ENCODE assay signal across 31 mouse cellular contexts in genomic region chr14:55726261-55726660, GRCm38 (mm10). TPM values are rescaled to one million over a fixed set of nuclear protein-coding genes. Genes with fewer than 3 reads are reported as not detected.
"Had no signal": no experiment of that assay in that cellular context is flagged by ENCODE, and none has a peak within 500 bp of the region (broad histone marks: within the 10 kb centered on the region; RNA-seq: fewer than 3 reads in every experiment).

No protein-coding gene starts in this region.

- DNase-seq: cerebellum, adult 8-10 months; cerebellum, adult 9-10 months; cerebellum, adult 9-11 months; cerebellum, postnatal 10 days; cerebellum, postnatal 14 days; cerebellum, postnatal 25 days; cerebellum, postnatal 36 days; embryo, embryonic 11 days; forebrain, postnatal 0 days; gastrocnemius, adult 2 months; gastrocnemius, postnatal 10 days; gastrocnemius, postnatal 14 days; gastrocnemius, postnatal 25 days; gastrocnemius, postnatal 36 days; heart, adult 11 months; heart, adult 18-20 months; heart, adult 2 months had no signal

- H3K27ac ChIP-seq: embryonic facial prominence, embryonic 10.5 days; embryonic facial prominence, embryonic 12.5 days; embryonic facial prominence, embryonic 13.5 days; embryonic facial prominence, embryonic 15.5 days; forebrain, embryonic 10.5 days; forebrain, embryonic 12.5 days; forebrain, embryonic 13.5 days; forebrain, embryonic 15.5 days; gastrocnemius, adult 2 months; heart, adult 2 months had no signal

- H3K36me3 ChIP-seq: embryonic facial prominence, embryonic 10.5 days; embryonic facial prominence, embryonic 12.5 days; embryonic facial prominence, embryonic 13.5 days; embryonic facial prominence, embryonic 15.5 days; forebrain, embryonic 10.5 days; forebrain, embryonic 12.5 days; forebrain, embryonic 15.5 days had no signal

- H3K4me3 ChIP-seq: embryonic facial prominence, embryonic 10.5 days; embryonic facial prominence, embryonic 12.5 days; embryonic facial prominence, embryonic 13.5 days; embryonic facial prominence, embryonic 15.5 days; erythroblast, embryonic 14.5 days; forebrain, embryonic 10.5 days; forebrain, embryonic 12.5 days; forebrain, embryonic 13.5 days; forebrain, embryonic 15.5 days; gastrocnemius, adult 2 months; heart, adult 2 months had no signal

- H3K27me3 ChIP-seq: embryonic facial prominence, embryonic 12.5 days; embryonic facial prominence, embryonic 15.5 days; forebrain, embryonic 12.5 days; forebrain, embryonic 13.5 days; forebrain, embryonic 15.5 days had no signal

- H3K9ac ChIP-seq: embryonic facial prominence, embryonic 12.5 days; embryonic facial prominence, embryonic 13.5 days; embryonic facial prominence, embryonic 15.5 days; forebrain, embryonic 12.5 days; forebrain, embryonic 13.5 days; forebrain, embryonic 15.5 days; forebrain, postnatal 0 days had no signal

RNA-seq across cellular contexts. Expression of gene Tgm1, which starts 12.5 kb away (rescaled TPM):
- total RNA-seq: gastrocnemius, postnatal 25 days; gastrocnemius, postnatal 36 days had no signal

RNA-seq across cellular contexts. Expression of gene Dhrs1, which starts 19.2 kb away (rescaled TPM):
- polyA plus RNA-seq: erythroblast, embryonic 14.5 days had no signal

RNA-seq across cellular contexts. Expression of gene Cideb, which starts 32.0 kb away (rescaled TPM):
- total RNA-seq: gastrocnemius, adult 18-20 months; gastrocnemius, adult 2 months; gastrocnemius, adult 8-10 months; gastrocnemius, postnatal 10 days; gastrocnemius, postnatal 14 days; gastrocnemius, postnatal 25 days; gastrocnemius, postnatal 36 days; granulocyte monocyte progenitor cell, adult 5-6 weeks had no signal
- polyA plus RNA-seq: embryonic facial prominence, embryonic 10.5 days; forebrain, embryonic 11.5 days; forebrain, embryonic 16.5 days had no signal
